Mouse (Mus musculus) left cerebral cortex, postnatal 4 days (tissue): ENCODE data around the gene Med17. TPM values are rescaled to one million over a fixed set of nuclear protein-coding genes. Genes with fewer than 3 reads are reported as not detected.
A peak's percentile ranks its signal among the peaks of the same experiment; 100 is the strongest.

Source experiments
- DNase-seq: peaks from one replicate; pipeline ENCODE4 v3.0.0-alpha.2; 2022
- intact Hi-C: fragments of 180-260 bp; cut with DNase I; formaldehyde crosslinking; loops from one replicate; pipeline ENCODE4 v1.15.1; 2025
- total RNA-seq, 2 experiments: library from RNA; stranded (reverse); gene quantifications; 2 replicates each; pipeline ENCODE4 v1.2.3; 2021

The Med17 gene
- total RNA-seq, 2 experiments from 2014 or later, result 34.1 to 38.6 TPM

GRCm38 (mm10) chr9:15297112-15297511, 17.4 kb upstream of the Med17 start:
- DNase-seq, result no peak
- intact Hi-C loops, result no loop called here

- DNase-seq, result no peak
- intact Hi-C loops, result no loop called here
These were observed 9.5 kb upstream of the Med17 start for GRCm38 (mm10) chr9:15289251-15289650.

- intact Hi-C loops, result no loop called here
- no peak for DNase-seq
These were observed 8.7 kb upstream of the Med17 start for GRCm38 (mm10) chr9:15288402-15288801.

- intact Hi-C loops, result no loop called here
- DNase-seq, result no peak
These were observed 8.1 kb upstream of the Med17 start for GRCm38 (mm10) chr9:15287846-15288245.

- DNase-seq, result no peak
- intact Hi-C loops, result no loop called here
These were observed 5.7 kb upstream of the Med17 start for GRCm38 (mm10) chr9:15285443-15285842.

- intact Hi-C loops, result no loop called here
- DNase-seq, result no peak
These were observed 754 bp upstream of the Med17 start for GRCm38 (mm10) chr9:15280491-15280879.

- intact Hi-C loops, result no loop called here
These were observed 537 bp downstream of the Med17 start for GRCm38 (mm10) chr9:15279139-15279648.

GRCm38 (mm10) chr9:15278343-15278742, 1.4 kb downstream of the Med17 start:
- intact Hi-C loops, result no loop called here
- DNase-seq, result no peak

More at GRCm38 (mm10) chr9:15279139-15279648, 537 bp downstream of the Med17 start:
- no peak for DNase-seq

GRCm38 (mm10) chr9:15276855-15277254, 2.9 kb downstream of the Med17 start:
- no peak for DNase-seq
- intact Hi-C loops, result no loop called here

GRCm38 (mm10) chr9:15273981-15274380, 5.8 kb downstream of the Med17 start:
- intact Hi-C loops, result loop anchor here (5.0 kb wide), 1 partner anchor 38 kb away; no protein-coding TSS in a partner anchor
- no peak for DNase-seq

- no peak for DNase-seq
These were observed 16.2 kb downstream of the Med17 start for GRCm38 (mm10) chr9:15263487-15263886.

GRCm38 (mm10) chr9:15261980-15262379, 17.8 kb downstream of the Med17 start:
- DNase-seq, result no peak
- intact Hi-C loops, result no loop called here

More at GRCm38 (mm10) chr9:15263487-15263886, 16.2 kb downstream of the Med17 start:
- intact Hi-C loops, result no loop called here

GRCm38 (mm10) chr9:15256214-15256613, 23.5 kb downstream of the Med17 start:
- no peak for DNase-seq
- intact Hi-C loops, result no loop called here

- intact Hi-C loops, result no loop called here
- DNase-seq, result no peak
These were observed 25.2 kb downstream of the Med17 start for GRCm38 (mm10) chr9:15254501-15254900.

GRCm38 (mm10) chr9:15252196-15252595, 27.5 kb downstream of the Med17 start:
- no peak for DNase-seq
- intact Hi-C loops, result no loop called here

- no peak for DNase-seq
- intact Hi-C loops, result no loop called here
These were observed 29.4 kb downstream of the Med17 start for GRCm38 (mm10) chr9:15250376-15250775.

GRCm38 (mm10) chr9:15245319-15246075, 34.2 kb downstream of the Med17 start:
- intact Hi-C loops, result no loop called here
- no peak for DNase-seq

GRCm38 (mm10) chr9:15242130-15242529, 37.6 kb downstream of the Med17 start:
- no peak for DNase-seq
- intact Hi-C loops, result no loop called here

GRCm38 (mm10) chr9:15241596-15241939, 38.2 kb downstream of the Med17 start:
- intact Hi-C loops, result no loop called here
- peak; percentile 34 for DNase-seq

- no peak for DNase-seq
- intact Hi-C loops, result no loop called here
These were observed 38.7 kb downstream of the Med17 start for GRCm38 (mm10) chr9:15240863-15241595.

- intact Hi-C loops, result no loop called here
- no peak for DNase-seq
These were observed 39.7 kb downstream of the Med17 start for GRCm38 (mm10) chr9:15240006-15240405.
